Mouse (Mus musculus) liver, postnatal 0 days (tissue): ENCODE data around the gene Clp1. TPM values are rescaled to one million over a fixed set of nuclear protein-coding genes. Genes with fewer than 3 reads are reported as not detected.

Source experiments
- ATAC-seq: fragments of 200-750 bp; cut with Nextera tagmentation; 2 replicates; pipeline ENCODE4 v1.8.0; 2017; ENCODE audit warnings: mild to moderate bottlenecking, moderate library complexity
- DNase-seq: peaks from one replicate; pipeline ENCODE4 v3.0.0-alpha.2; 2016
- H3K27ac ChIP-seq: fragments of 300-500 bp; sonication (generic); 2 replicates; pipeline ENCODE4 v1.5.1; 2014; ENCODE audit warnings: antibody characterized with exemption, moderate library complexity, mild to moderate bottlenecking, low read depth
- H3K27me3 ChIP-seq: fragments of 300-500 bp; sonication (generic); 2 replicates; pipeline ENCODE4 v1.6.1; 2014; ENCODE audit warnings: low read length, control low read depth, mixed read lengths; ENCODE audit not compliant: insufficient read depth
- H3K36me3 ChIP-seq: fragments of 300-500 bp; sonication (generic); replicated peaks from 2 replicates; pipeline ENCODE4 v1.6.1; 2014; ENCODE audit warnings: mild to moderate bottlenecking, control low read depth, low read length, moderate library complexity, mixed read lengths; ENCODE audit not compliant: insufficient read depth
- H3K4me1 ChIP-seq: fragments of 300-500 bp; sonication (generic); 2 replicates; pipeline ENCODE4 v1.6.1; 2014; ENCODE audit warnings: antibody characterized with exemption, mild to moderate bottlenecking, control low read depth; ENCODE audit not compliant: insufficient read depth
- H3K4me2 ChIP-seq: fragments of 300-500 bp; sonication (generic); 2 replicates; pipeline ENCODE4 v1.6.1; 2014; ENCODE audit warnings: low read depth, mild to moderate bottlenecking, low read length, moderate library complexity, mixed read lengths
- H3K4me3 ChIP-seq: fragments of 300-500 bp; sonication (generic); 2 replicates; pipeline ENCODE4 v1.5.1; 2014; ENCODE audit warnings: low read depth, low read length
- H3K9ac ChIP-seq: fragments of 300-500 bp; sonication (generic); replicated peaks from 2 replicates; pipeline ENCODE4 v1.6.1; 2014; ENCODE audit warnings: mild to moderate bottlenecking, moderate library complexity
- H3K9me3 ChIP-seq: fragments of 300-500 bp; sonication (generic); 2 replicates; pipeline ENCODE4 v1.6.1; 2016; ENCODE audit warnings: mild to moderate bottlenecking, control low read depth, low read length, mixed read lengths
- CTCF ChIP-seq: sonication (generic); IDR thresholded peaks from 2 replicates; pipeline ENCODE4 v1.5.1; 2016; ENCODE audit warnings: antibody characterized with exemption, low read depth
- EP300 ChIP-seq: IDR thresholded peaks from 2 replicates; pipeline ENCODE4 v1.6.1; 2016; ENCODE audit warnings: antibody characterized with exemption, low read depth, mild to moderate bottlenecking
- WGBS: fragments of 180-500 bp; shearing (Covaris S2); extraction: QIAGEN DNeasy Blood & Tissue Kit; methylation state at CpG from one replicate; pipeline ENCODE4 v1.1.7; 2014; ENCODE audit not compliant: insufficient replicate concordance; 5-methylcytosine and 5-hydroxymethylcytosine counted together
- microRNA counts: library from miRNA; unstranded; fragments of <30 nt; microRNA quantifications from one replicate; lab custom pipeline; 2015
- microRNA-seq: library from miRNA; unstranded; fragments of <30 nt; microRNA quantifications from one replicate; pipeline ENCODE4, GENCODE M21; 2016
- polyA plus RNA-seq: library from polyadenylated mRNA; unstranded; fragments of >200 nt; fragmentation: Nextera tagmentation; extraction: Ambion mirVana; gene quantifications from 2 replicates; pipeline ENCODE4 v1.2.1, GENCODE M21; 2015

Clp1 gene
- polyA plus RNA-seq, 1 experiment from 2014 or later, result 32.1 TPM

DNA sequence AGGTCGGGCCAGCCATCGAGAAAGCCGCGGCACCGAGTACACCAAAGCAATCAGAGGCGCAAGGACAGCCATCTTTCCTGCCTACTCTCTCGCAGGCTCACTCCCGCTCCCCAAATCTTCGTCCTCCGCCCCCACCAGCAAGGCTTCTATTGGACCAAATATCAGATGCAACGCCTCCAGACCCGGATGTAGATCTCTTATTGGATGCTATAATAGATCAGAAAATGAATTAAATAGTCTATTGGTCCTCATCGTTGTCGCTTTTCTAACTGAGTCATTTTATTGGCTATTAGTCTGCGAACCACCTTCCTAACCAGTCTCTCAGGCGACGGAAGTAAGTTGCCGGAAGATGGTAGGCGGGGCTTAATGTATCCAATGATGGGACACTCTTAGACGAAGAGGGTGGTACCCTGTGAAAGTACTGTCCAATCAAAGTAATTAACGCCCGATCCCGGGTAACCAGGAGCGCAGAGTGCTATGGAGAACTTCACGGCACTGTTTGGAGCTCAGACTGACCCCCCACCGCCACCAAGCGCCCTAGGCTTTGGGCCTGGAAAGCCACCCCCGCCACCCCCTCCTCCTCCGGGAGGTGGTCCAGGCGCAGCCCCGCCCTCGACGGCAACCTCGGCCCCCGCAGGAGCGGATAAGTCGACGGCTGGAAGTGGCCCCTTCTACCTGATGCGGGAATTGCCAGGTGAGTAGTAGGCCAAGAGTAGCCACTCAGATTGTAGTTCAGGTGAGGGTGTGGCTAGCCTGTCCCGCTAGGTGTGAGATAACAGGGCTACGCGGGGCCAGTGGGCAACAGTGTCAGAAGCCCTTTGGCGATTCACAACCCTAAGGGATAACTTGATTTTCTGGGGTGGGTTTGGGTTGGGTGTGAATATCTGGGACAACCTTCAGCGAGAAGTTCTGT is 48.9 kb downstream of the Clp1 start, which contains the start of the genes Gm28635 and Med19:
Gm28635 (minus strand) TSS at position 74 of the 913 bp plus-strand sequence.
Med19 (plus strand) TSS at position 435 of the 913 bp plus-strand sequence.
- Histone ChIP-seq H3K9me3 (no peaks in the 10 kb centered on the region), H3K27ac (peak within 1 kb of the TSS; percentile 83), H3K36me3 (peaks cover 25% of the 10 kb centered on the region), H3K4me1 (peaks cover 19% of the 10 kb centered on the region), H3K27me3 (no peaks in the 10 kb centered on the region), H3K4me3 (peak within 1 kb of the TSS; percentile 88), H3K4me2 (peak within 1 kb of the TSS; percentile 75), H3K9ac (peak within 1 kb of the TSS; percentile 87)
- TF ChIP-seq EP300 (peak; percentile 85), CTCF (no peak)
- peak; percentile 92 for DNase-seq
- peak; percentile 99 for ATAC-seq
- under 1% methylated on average over 42 of the region's 44 CpGs for WGBS

DNA sequence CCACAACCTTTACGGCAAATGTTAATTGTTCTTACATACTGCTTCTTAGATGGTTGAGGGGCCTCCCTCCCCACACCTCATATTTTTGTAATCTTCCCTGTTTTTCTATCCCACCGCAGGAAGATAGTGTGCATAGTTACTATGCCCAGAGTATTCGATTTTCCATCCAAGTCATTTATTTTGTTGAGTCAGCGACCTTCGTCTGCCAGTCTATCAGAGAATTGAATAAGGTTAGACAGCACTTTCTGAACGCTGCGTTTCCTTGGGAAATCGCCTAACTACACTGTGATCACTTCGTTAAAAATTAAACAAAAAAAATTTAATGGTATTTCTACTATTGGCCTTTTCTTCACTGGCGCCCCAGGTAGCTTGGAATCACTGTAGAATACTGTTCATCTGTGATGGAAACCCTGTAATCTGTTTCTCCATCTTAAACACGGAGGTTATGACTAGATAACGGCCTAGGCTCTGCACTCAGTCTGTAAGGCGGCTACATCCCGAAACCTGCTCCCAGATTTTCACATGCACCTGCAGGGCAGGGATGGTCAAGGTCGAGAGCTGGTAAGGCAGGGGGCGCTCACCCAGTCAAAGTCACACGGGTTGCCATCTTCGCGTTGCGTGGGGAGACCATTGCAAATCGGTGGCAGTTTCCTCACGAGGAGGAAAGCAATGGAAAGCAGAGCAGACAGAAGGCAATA is 49.7 kb downstream of the Clp1 start:
- Histone ChIP-seq H3K27me3 (no peaks in the 10 kb centered on the region), H3K36me3 (peaks cover 33% of the 10 kb centered on the region), H3K9ac (peak overlapping the region; percentile 41), H3K9me3 (no peaks in the 10 kb centered on the region), H3K4me1 (peaks cover 19% of the 10 kb centered on the region), H3K27ac (0 out of 2 replicates have a peak overlapping the region, but pooled peaks have one; percentile 7), H3K4me2 (peak overlapping the region; percentile 75), H3K4me3 (peak overlapping the region; percentile 63)
- ATAC-seq (peak; percentile 13; the same call in 1 of the 2 replicates), DNase-seq (no peak)
- TF ChIP-seq EP300, result no peak
- TF ChIP-seq CTCF, result peak; percentile 65
- WGBS, result 7% methylated on average over 22 of the region's 22 CpGs

MicroRNAs encoded within 50 kb of the gene (microRNA counts, 519-probe panel; counts per million panel counts)
- 8,435 counts per million, percentile 95 among the panel's probes with 10 or more counts for microRNA mmu-miR-130a (lab: Ali Mortazavi, UCI)

Small RNAs within 50 kb of the gene (microRNA-seq; reads per million reads assigned to microRNA genes)
- gene Mir130a, result 19,730 reads per million, percentile 96 among the genes with 10 or more reads in this experiment

Other genes starting within 250 kb of the Clp1 start
- 9.0 and 9.5 TPM in 2 replicates for gene Ctnnd1, start 76.6 kb downstream of the Clp1 start, polyA plus RNA-seq
- not detected in 2 replicates for gene Btbd18, start 68.3 kb downstream of the Clp1 start, polyA plus RNA-seq
- 53.6 and 57.6 TPM in 2 replicates for gene Selenoh, start 56.6 kb downstream of the Clp1 start, polyA plus RNA-seq
- gene Gm28635, start 49.3 kb downstream of the Clp1 start, polyA plus RNA-seq, result not detected in 2 replicates
- 12.7 and 13.2 TPM in 2 replicates for gene Med19, start 48.9 kb downstream of the Clp1 start, polyA plus RNA-seq
- gene Tmx2, start 48.2 kb downstream of the Clp1 start, polyA plus RNA-seq, result 55.9 and 60.6 TPM in 2 replicates
- gene Zdhhc5, start 12.2 kb downstream of the Clp1 start, polyA plus RNA-seq, result 11.3 and 13.4 TPM in 2 replicates
- 18.4 and 20.9 TPM in 2 replicates for gene Ypel4, start 6.7 kb upstream of the Clp1 start, polyA plus RNA-seq
- 1.2 and 1.3 TPM in 2 replicates for gene Gm19426, start 16.3 kb upstream of the Clp1 start, polyA plus RNA-seq
- 344 and 356 TPM in 2 replicates for gene Serping1, start 48.1 kb upstream of the Clp1 start, polyA plus RNA-seq
- gene Ube2l6, start 71.5 kb upstream of the Clp1 start, polyA plus RNA-seq, result 276 and 305 TPM in 2 replicates
- gene Smtnl1, start 95.3 kb upstream of the Clp1 start, polyA plus RNA-seq, result 0.15 and 0.98 TPM in 2 replicates
- gene Timm10, start 99.6 kb upstream of the Clp1 start, polyA plus RNA-seq, result 59.8 and 63.9 TPM in 2 replicates
- 67.8 and 74.2 TPM in 2 replicates for gene Slc43a1, start 111.5 kb upstream of the Clp1 start, polyA plus RNA-seq
- 0.14 and 0.31 TPM in 2 replicates for gene Rtn4rl2, start 159.4 kb upstream of the Clp1 start, polyA plus RNA-seq
- 45.5 and 48.5 TPM in 2 replicates for gene Slc43a3, start 209.2 kb upstream of the Clp1 start, polyA plus RNA-seq